Mouse (Mus musculus): Measurements from ENCODE around the gene Ddx19b. TPM values are rescaled to one million over a fixed set of nuclear protein-coding genes. Genes with fewer than 3 reads are reported as not detected.
"Not testable (repeated sequence)": the region's sequence is repeated elsewhere in the genome, so short reads cannot be mapped to it uniquely, and the experiment has no call there.

Ddx19b gene
- polyA plus RNA-seq, 1 experiment from 2014 or later, result 7.4 TPM

GRCm38 (mm10) chr8:111027391-111027937 lies 4.1 kb downstream of the Ddx19b start:
- Histone ChIP-seq H3K4me1 (ENCODE audit: control insufficient read depth, insufficient read depth, low read length) (no peaks in the 10 kb centered on the region; the same call in 1 of the 2 replicates), H3K27me3 (ENCODE audit: control insufficient read depth, insufficient read depth, low read length) (no peaks in the 10 kb centered on the region), H3K9me3 (ENCODE audit: control insufficient read depth, low read length) (no peaks in the 10 kb centered on the region), H3K4me2 (ENCODE audit: low read depth) (peak overlapping the region; percentile 84), H3K27ac (ENCODE audit: low read depth, low read length) (no peak overlapping the region), H3K9ac (ENCODE audit: low read length) (peak overlapping the region; percentile 87), H3K36me3 (ENCODE audit: control insufficient read depth, insufficient read depth, low read length) (no peaks in the 10 kb centered on the region), H3K4me3 (ENCODE audit: low read depth, low read length) (peak overlapping the region; percentile 63)
- ATAC-seq (ENCODE audit: insufficient read depth, low FRiP score, low TSS enrichment), result peak; percentile 88
- peak; percentile 81 for DNase-seq (ENCODE audit: low spot score)
- WGBS, result under 1% methylated on average over 31 of the region's 31 CpGs

- 92% methylated on average over 1 of the region's 2 CpGs for WGBS
- not testable (repeated sequence) for H3K27ac ChIP-seq (ENCODE audit: low read depth, low read length); H3K4me1 ChIP-seq (ENCODE audit: control insufficient read depth, insufficient read depth, low read length); H3K9ac ChIP-seq (ENCODE audit: low read length); H3K4me3 ChIP-seq (ENCODE audit: low read depth, low read length); ATAC-seq (ENCODE audit: insufficient read depth, low FRiP score, low TSS enrichment); H3K27me3 ChIP-seq (ENCODE audit: control insufficient read depth, insufficient read depth, low read length); H3K4me2 ChIP-seq (ENCODE audit: low read depth); H3K9me3 ChIP-seq (ENCODE audit: control insufficient read depth, low read length); DNase-seq (ENCODE audit: low spot score); H3K36me3 ChIP-seq (ENCODE audit: control insufficient read depth, insufficient read depth, low read length)
These were observed 4.9 kb downstream of the Ddx19b start for GRCm38 (mm10) chr8:111026609-111027008.

- H3K9me3 ChIP-seq (ENCODE audit: control insufficient read depth, low read length); H3K27me3 ChIP-seq (ENCODE audit: control insufficient read depth, insufficient read depth, low read length); H3K4me2 ChIP-seq (ENCODE audit: low read depth); H3K4me3 ChIP-seq (ENCODE audit: low read depth, low read length); DNase-seq (ENCODE audit: low spot score); H3K36me3 ChIP-seq (ENCODE audit: control insufficient read depth, insufficient read depth, low read length); H3K27ac ChIP-seq (ENCODE audit: low read depth, low read length); H3K9ac ChIP-seq (ENCODE audit: low read length); ATAC-seq (ENCODE audit: insufficient read depth, low FRiP score, low TSS enrichment); H3K4me1 ChIP-seq (ENCODE audit: control insufficient read depth, insufficient read depth, low read length): not testable (repeated sequence)
- WGBS, result 91% methylated on average over 8 of the region's 10 CpGs
These were observed 21.1 kb downstream of the Ddx19b start for GRCm38 (mm10) chr8:111010230-111010991.

GRCm38 (mm10) chr8:110997547-110998531 lies 33.7 kb downstream of the Ddx19b start, which contains the start of gene Ddx19a:
Ddx19a (minus strand) TSS chr8:110997800.
- 3% methylated on average over 58 of the region's 58 CpGs for WGBS
- no peaks in the 10 kb centered on the region for H3K36me3 ChIP-seq (ENCODE audit: control insufficient read depth, insufficient read depth, low read length)
- peak within 1 kb of the TSS; percentile 74 for H3K9ac ChIP-seq (ENCODE audit: low read length)
- 0 out of 2 replicates have a peak within 1 kb of the TSS, but pooled peaks have one; percentile 53 for H3K27ac ChIP-seq (ENCODE audit: low read depth, low read length)
- peak within 1 kb of the TSS; percentile 79 for H3K4me2 ChIP-seq (ENCODE audit: low read depth)
- H3K4me3 ChIP-seq (ENCODE audit: low read depth, low read length), result peak within 1 kb of the TSS; percentile 87
- no peaks in the 10 kb centered on the region for H3K9me3 ChIP-seq (ENCODE audit: control insufficient read depth, low read length)
- peak; percentile 91 for DNase-seq (ENCODE audit: low spot score)
- peak; percentile 92 for ATAC-seq (ENCODE audit: insufficient read depth, low FRiP score, low TSS enrichment)
- no peaks in the 10 kb centered on the region for H3K27me3 ChIP-seq (ENCODE audit: control insufficient read depth, insufficient read depth, low read length)
- peaks cover 5% of the 10 kb centered on the region for H3K4me1 ChIP-seq (ENCODE audit: control insufficient read depth, insufficient read depth, low read length)

GRCm38 (mm10) chr8:110996641-110997430 lies 34.7 kb downstream of the Ddx19b start:
- DNase-seq (ENCODE audit: low spot score) (no peak), ATAC-seq (ENCODE audit: insufficient read depth, low FRiP score, low TSS enrichment) (no peak)
- Histone ChIP-seq H3K36me3 (ENCODE audit: control insufficient read depth, insufficient read depth, low read length) (no peaks in the 10 kb centered on the region; the same call in 1 of the 2 replicates), H3K27me3 (ENCODE audit: control insufficient read depth, insufficient read depth, low read length) (no peaks in the 10 kb centered on the region), H3K4me3 (ENCODE audit: low read depth, low read length) (peak overlapping the region; percentile 87), H3K4me1 (ENCODE audit: control insufficient read depth, insufficient read depth, low read length) (peaks cover 5% of the 10 kb centered on the region), H3K4me2 (ENCODE audit: low read depth) (peak overlapping the region; percentile 79), H3K9ac (ENCODE audit: low read length) (peak overlapping the region; percentile 74), H3K27ac (ENCODE audit: low read depth, low read length) (no peak overlapping the region), H3K9me3 (ENCODE audit: control insufficient read depth, low read length) (no peaks in the 10 kb centered on the region)
- 37% methylated on average over 16 of the region's 16 CpGs for WGBS

- H3K4me2 ChIP-seq (ENCODE audit: low read depth), result no peak overlapping the region
- H3K27me3 ChIP-seq (ENCODE audit: control insufficient read depth, insufficient read depth, low read length), result no peaks in the 10 kb centered on the region
- H3K27ac ChIP-seq (ENCODE audit: low read depth, low read length), result no peak overlapping the region
- DNase-seq (ENCODE audit: low spot score), result no peak
- 90% methylated on average over 9 of the region's 9 CpGs for WGBS
- no peak overlapping the region for H3K9ac ChIP-seq (ENCODE audit: low read length)
- H3K9me3 ChIP-seq (ENCODE audit: control insufficient read depth, low read length), result no peaks in the 10 kb centered on the region
- ATAC-seq (ENCODE audit: insufficient read depth, low FRiP score, low TSS enrichment), result no peak
- H3K36me3 ChIP-seq (ENCODE audit: control insufficient read depth, insufficient read depth, low read length), result peaks cover 14% of the 10 kb centered on the region
- H3K4me3 ChIP-seq (ENCODE audit: low read depth, low read length), result no peak overlapping the region
- no peaks in the 10 kb centered on the region for H3K4me1 ChIP-seq (ENCODE audit: control insufficient read depth, insufficient read depth, low read length)
These were observed 41.5 kb downstream of the Ddx19b start for GRCm38 (mm10) chr8:110990017-110990416.

GRCm38 (mm10) chr8:110987805-110988744 lies 43.5 kb downstream of the Ddx19b start:
- ATAC-seq (ENCODE audit: insufficient read depth, low FRiP score, low TSS enrichment) (no peak), DNase-seq (ENCODE audit: low spot score) (no peak)
- Histone ChIP-seq H3K27me3 (ENCODE audit: control insufficient read depth, insufficient read depth, low read length) (no peaks in the 10 kb centered on the region), H3K9me3 (ENCODE audit: control insufficient read depth, low read length) (no peaks in the 10 kb centered on the region), H3K4me2 (ENCODE audit: low read depth) (no peak overlapping the region), H3K9ac (ENCODE audit: low read length) (no peak overlapping the region), H3K27ac (ENCODE audit: low read depth, low read length) (no peak overlapping the region), H3K4me3 (ENCODE audit: low read depth, low read length) (no peak overlapping the region), H3K4me1 (ENCODE audit: control insufficient read depth, insufficient read depth, low read length) (no peaks in the 10 kb centered on the region), H3K36me3 (ENCODE audit: control insufficient read depth, insufficient read depth, low read length) (peaks cover 21% of the 10 kb centered on the region)
- WGBS, result 88% methylated on average over 8 of the region's 8 CpGs
